Mouse (Mus musculus) ES-E14 (cell line): Measurements from ENCODE around the gene Alox5.

Source experiments
- MAFK ChIP-seq: IDR thresholded peaks from 2 replicates; pipeline ENCODE4 v1.6.1; 2014; ENCODE audit warnings: mild to moderate bottlenecking, low read depth, low read length, inconsistent platforms; ENCODE audit not compliant: insufficient read depth
- ZC3H11A ChIP-seq: IDR thresholded peaks from 2 replicates; pipeline ENCODE4 v1.6.1; 2012; ENCODE audit warnings: low read depth, mild to moderate bottlenecking, inconsistent platforms, low read length, borderline replicate concordance

GRCm38 (mm10) chr6:116389481-116389880, 71.5 kb downstream of the Alox5 start:
- no peak for TF ChIP-seq ZC3H11A
- TF ChIP-seq MAFK: no peak
